Mouse (Mus musculus) heart, embryonic 11.5 days (tissue): ENCODE data around the gene Ppp1r14c. TPM values are rescaled to one million over a fixed set of nuclear protein-coding genes. Genes with fewer than 3 reads are reported as not detected.

Experiments
- ATAC-seq: fragments of 200-750 bp; cut with Nextera tagmentation; replicated peaks from 2 replicates; pipeline ENCODE4 v1.8.0; 2017; ENCODE audit warnings: moderate library complexity; ENCODE audit not compliant: insufficient number of reproducible peaks, low FRiP score, low TSS enrichment
- H3K27ac ChIP-seq: fragments of 300-500 bp; sonication (generic); 2 replicates; pipeline ENCODE4 v1.5.1; 2014; ENCODE audit warnings: mild to moderate bottlenecking, low read depth, low read length
- H3K27me3 ChIP-seq: fragments of 300-500 bp; sonication (generic); 2 replicates; pipeline ENCODE4 v1.6.1; 2014; ENCODE audit warnings: mild to moderate bottlenecking, low read length, mixed read lengths; ENCODE audit not compliant: control insufficient read depth, insufficient read depth
- H3K36me3 ChIP-seq: fragments of 300-500 bp; sonication (generic); 2 replicates; pipeline ENCODE4 v1.6.1; 2014; ENCODE audit warnings: mild to moderate bottlenecking, low read length, moderate library complexity, mixed read lengths; ENCODE audit not compliant: control insufficient read depth, insufficient read depth
- H3K4me1 ChIP-seq: fragments of 300-500 bp; sonication (generic); 2 replicates; pipeline ENCODE4 v1.6.1; 2014; ENCODE audit warnings: low read length; ENCODE audit not compliant: control insufficient read depth, insufficient read depth
- H3K4me2 ChIP-seq: fragments of 300-500 bp; sonication (generic); 2 replicates; pipeline ENCODE4 v1.6.1; 2014; ENCODE audit warnings: mild to moderate bottlenecking, moderate library complexity
- H3K4me3 ChIP-seq: fragments of 300-500 bp; sonication (generic); 2 replicates; pipeline ENCODE4 v1.5.1; 2014; ENCODE audit warnings: low read depth, low read length
- H3K9ac ChIP-seq: fragments of 300-500 bp; sonication (generic); 2 replicates; pipeline ENCODE4 v1.6.1; 2014; ENCODE audit warnings: mild to moderate bottlenecking, low read depth, low read length, moderate library complexity
- H3K9me3 ChIP-seq: fragments of 300-500 bp; sonication (generic); replicated peaks from 2 replicates; pipeline ENCODE4 v1.6.1; 2016; ENCODE audit warnings: low read length; ENCODE audit not compliant: control insufficient read depth
- WGBS: fragments of 180-500 bp; shearing (Covaris S2); extraction: QIAGEN DNeasy Blood & Tissue Kit; methylation state at CpG from one replicate; pipeline ENCODE4 v1.1.7; 2014; ENCODE audit not compliant: insufficient replicate concordance; 5-methylcytosine and 5-hydroxymethylcytosine counted together
- polyA plus RNA-seq: library from polyadenylated mRNA; unstranded; fragments of >200 nt; fragmentation: Nextera tagmentation; extraction: Ambion mirVana; gene quantifications from 2 replicates; pipeline ENCODE4 v1.2.1, GENCODE M21; 2014

The Ppp1r14c gene
- polyA plus RNA-seq, 1 experiment from 2014 or later = 170 TPM

DNA sequence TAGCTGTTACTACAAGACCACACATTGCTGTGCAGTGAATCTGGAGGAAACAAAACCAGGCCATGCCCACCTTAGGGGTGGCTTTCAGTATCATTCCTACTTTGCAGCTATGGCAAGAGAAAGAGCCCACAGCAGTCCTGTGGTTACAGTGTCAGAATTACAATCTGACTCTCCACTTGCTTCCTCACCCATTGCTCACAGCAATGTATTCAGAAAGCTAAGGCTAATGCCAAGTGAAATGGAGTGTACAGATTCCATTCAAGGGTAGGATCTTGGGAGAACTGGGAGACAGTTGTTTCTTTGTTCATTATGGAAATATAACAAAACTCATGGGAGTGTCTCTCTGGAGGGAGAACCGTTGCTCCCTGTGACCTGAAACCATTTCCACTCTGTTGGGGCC lies 6.3 kb upstream of the Ppp1r14c start:
- no peak for ATAC-seq
- peaks cover 3% of the 10 kb centered on the region; the same call in 1 of the 2 replicates for H3K4me1 ChIP-seq
- WGBS = 78% methylated on average over 1 of the region's 1 CpGs
- no peaks in the 10 kb centered on the region for H3K27me3 ChIP-seq
- no peak overlapping the region for H3K27ac ChIP-seq
- no peaks in the 10 kb centered on the region for H3K36me3 ChIP-seq
- H3K9me3 ChIP-seq = no peaks in the 10 kb centered on the region
- H3K4me2 ChIP-seq = no peak overlapping the region
- no peak overlapping the region for H3K4me3 ChIP-seq
- H3K9ac ChIP-seq = no peak overlapping the region

DNA sequence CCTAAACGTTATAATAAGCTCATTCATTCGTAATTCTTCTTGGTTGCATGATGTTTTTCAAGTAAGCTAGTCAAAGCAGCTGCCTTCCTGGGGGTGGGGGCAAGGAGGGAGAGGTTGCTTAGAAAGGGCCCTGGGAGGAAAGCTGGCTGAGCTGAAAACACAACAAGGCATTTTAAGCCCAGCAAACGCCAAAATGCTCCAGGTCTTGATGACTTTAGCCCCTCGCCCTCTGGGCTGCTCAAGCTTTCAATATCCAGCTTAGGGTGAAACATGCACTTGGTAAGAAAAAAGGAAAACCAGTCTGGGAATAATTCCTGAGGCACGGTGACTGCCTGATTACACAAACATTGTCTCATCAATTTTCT lies 204 bp upstream of the Ppp1r14c start:
- H3K9me3 ChIP-seq = no peaks in the 10 kb centered on the region
- H3K4me1 ChIP-seq = peaks cover 4% of the 10 kb centered on the region
- no peaks in the 10 kb centered on the region for H3K36me3 ChIP-seq
- no peak for ATAC-seq
- H3K4me3 ChIP-seq = peak overlapping the region; percentile 70
- no peak overlapping the region for H3K27ac ChIP-seq
- no peaks in the 10 kb centered on the region for H3K27me3 ChIP-seq
- peak overlapping the region; percentile 76 for H3K4me2 ChIP-seq
- WGBS = 39% methylated on average over 5 of the region's 5 CpGs
- H3K9ac ChIP-seq = peak overlapping the region; percentile 86

DNA sequence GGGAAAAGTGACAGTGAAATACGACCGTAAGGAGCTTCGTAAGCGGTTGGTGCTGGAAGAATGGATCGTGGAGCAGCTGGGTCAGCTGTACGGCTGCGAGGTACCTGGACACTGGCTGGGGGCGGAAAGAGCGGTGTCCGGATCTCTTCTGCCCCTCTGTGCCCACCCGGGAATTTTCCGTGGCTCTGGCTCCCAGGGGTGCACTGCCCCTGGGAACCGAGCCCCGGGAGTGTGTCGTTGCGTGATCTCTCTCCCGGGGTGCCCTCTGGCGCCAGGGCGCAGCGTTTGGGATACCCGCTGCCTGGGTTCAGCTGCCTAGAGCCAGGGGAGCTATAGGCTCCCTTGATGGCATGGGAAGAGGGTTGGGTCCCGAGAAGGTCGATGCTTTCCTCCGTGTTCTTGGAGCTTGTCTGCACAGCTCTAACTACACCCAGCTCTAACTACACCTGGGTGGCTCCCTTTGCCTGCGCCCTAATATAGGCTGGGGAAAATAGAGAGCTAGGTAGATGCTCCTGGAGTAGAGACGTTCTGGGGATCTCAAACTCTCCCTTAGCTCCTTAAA lies 1.1 kb downstream of the Ppp1r14c start:
- H3K4me3 ChIP-seq = peak overlapping the region; percentile 70
- ATAC-seq = peak; percentile 17; the same call in 1 of the 2 replicates
- peak overlapping the region; percentile 86 for H3K9ac ChIP-seq
- WGBS = 1% methylated on average over 26 of the region's 26 CpGs
- H3K27me3 ChIP-seq = no peaks in the 10 kb centered on the region
- H3K27ac ChIP-seq = peak overlapping the region; percentile 84
- no peaks in the 10 kb centered on the region for H3K9me3 ChIP-seq
- H3K36me3 ChIP-seq = no peaks in the 10 kb centered on the region
- peak overlapping the region; percentile 76 for H3K4me2 ChIP-seq
- H3K4me1 ChIP-seq = peaks cover 3% of the 10 kb centered on the region; the same call in 1 of the 2 replicates

DNA sequence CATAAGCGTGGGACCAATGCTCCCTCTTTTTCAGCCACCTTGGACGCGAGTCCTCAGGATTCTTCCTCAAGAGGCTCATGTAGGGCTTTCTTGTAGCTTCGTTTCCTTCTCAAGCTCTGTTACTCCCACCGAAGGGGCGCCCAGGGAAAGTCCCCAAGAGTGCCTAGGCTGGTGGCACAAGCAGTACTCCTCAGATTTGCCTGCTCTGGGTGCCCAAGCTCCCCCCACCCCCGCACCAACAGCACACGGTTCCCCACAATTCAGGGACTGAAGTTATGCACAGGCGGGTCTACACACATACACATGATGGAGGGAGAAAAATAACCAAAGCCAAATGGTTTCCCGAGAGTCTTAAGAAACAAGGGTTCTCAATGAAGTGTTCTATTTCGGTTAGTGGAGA lies 1.6 kb downstream of the Ppp1r14c start:
- ATAC-seq = no peak
- no peaks in the 10 kb centered on the region for H3K9me3 ChIP-seq
- H3K27me3 ChIP-seq = no peaks in the 10 kb centered on the region
- H3K4me1 ChIP-seq = peaks cover 3% of the 10 kb centered on the region; the same call in 1 of the 2 replicates
- peak overlapping the region; percentile 70 for H3K4me3 ChIP-seq
- H3K27ac ChIP-seq = peak overlapping the region; percentile 84
- peak overlapping the region; percentile 86 for H3K9ac ChIP-seq
- 15% methylated on average over 11 of the region's 11 CpGs for WGBS
- H3K36me3 ChIP-seq = no peaks in the 10 kb centered on the region
- peak overlapping the region; percentile 76 for H3K4me2 ChIP-seq

DNA sequence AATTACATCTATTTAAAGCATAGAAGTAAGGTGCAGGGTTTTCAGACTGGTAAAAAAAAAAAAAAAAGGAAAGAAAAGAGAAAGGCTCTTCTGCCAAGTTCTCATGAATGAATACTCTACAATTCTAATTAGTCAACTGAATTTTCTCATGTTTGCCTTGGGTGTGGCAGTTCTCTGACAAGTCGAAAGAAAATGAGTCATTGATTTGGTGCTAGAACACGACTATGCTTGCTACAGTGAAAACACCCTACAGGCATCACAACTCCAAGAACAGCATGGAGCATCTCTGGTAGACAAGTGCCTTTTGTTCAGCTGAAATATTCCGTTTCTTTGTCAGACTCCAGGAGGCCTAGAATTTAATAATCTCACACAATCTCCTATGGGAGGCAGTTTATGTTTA lies 17.3 kb downstream of the Ppp1r14c start:
- Histone ChIP-seq H3K4me2 (no peak overlapping the region), H3K27ac (no peak overlapping the region), H3K9ac (no peak overlapping the region), H3K4me3 (no peak overlapping the region), H3K36me3 (no peaks in the 10 kb centered on the region), H3K4me1 (no peaks in the 10 kb centered on the region), H3K9me3 (no peaks in the 10 kb centered on the region), H3K27me3 (no peaks in the 10 kb centered on the region)
- WGBS = 70% methylated on average over 3 of the region's 3 CpGs
- ATAC-seq = no peak

DNA sequence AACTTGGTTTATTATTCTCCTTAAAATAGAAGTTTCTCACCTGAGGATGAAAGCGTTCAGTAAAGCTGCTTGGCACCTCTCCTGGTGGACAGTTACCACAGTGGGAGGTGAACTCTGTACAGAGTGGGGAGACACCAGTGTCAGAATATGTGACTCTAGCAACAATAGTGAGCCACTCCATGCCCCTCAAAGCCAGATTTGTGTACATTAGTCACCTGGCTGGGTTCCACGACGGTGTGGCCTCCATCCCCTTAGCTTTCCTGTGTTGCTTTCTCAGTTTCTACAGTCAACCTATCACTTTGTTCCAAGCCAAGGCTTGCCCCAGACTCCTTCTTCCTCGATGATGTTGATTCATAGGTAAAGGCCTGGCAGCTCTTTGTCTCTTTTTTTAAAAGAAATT lies 26.4 kb downstream of the Ppp1r14c start:
- Histone ChIP-seq H3K9me3 (no peaks in the 10 kb centered on the region), H3K4me1 (peaks cover 41% of the 10 kb centered on the region)

DNA sequence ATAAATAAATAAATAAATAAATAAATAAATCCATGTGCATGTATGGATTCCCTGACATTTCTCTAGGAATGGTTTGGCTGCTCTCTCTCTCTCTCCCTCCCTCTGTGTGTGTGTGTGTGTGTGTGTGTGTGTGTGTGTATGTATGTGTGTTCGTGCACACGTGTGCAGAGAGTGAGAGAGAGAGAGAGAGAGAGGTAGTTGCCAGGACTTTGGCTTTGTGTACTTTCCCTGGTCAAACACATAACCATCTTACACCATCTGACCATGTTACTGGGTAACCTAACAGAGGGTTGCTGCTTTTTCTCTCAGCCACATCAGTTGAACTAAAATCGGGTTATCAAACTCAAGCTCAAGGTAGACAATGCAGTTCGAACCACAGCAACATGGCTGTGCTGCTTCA lies 27.7 kb downstream of the Ppp1r14c start:
- no peak overlapping the region for H3K4me3 ChIP-seq
- 78% methylated on average over 4 of the region's 4 CpGs for WGBS
- H3K36me3 ChIP-seq = no peaks in the 10 kb centered on the region
- H3K27ac ChIP-seq = peak overlapping the region; percentile 78
- H3K4me1 ChIP-seq = peaks cover 49% of the 10 kb centered on the region
- H3K4me2 ChIP-seq = no peak overlapping the region
- no peaks in the 10 kb centered on the region for H3K27me3 ChIP-seq
- no peaks in the 10 kb centered on the region for H3K9me3 ChIP-seq
- ATAC-seq = no peak
- H3K9ac ChIP-seq = no peak overlapping the region

More for the DNA sequence above, 26.4 kb downstream of the Ppp1r14c start:
- no peak for ATAC-seq
- no peak overlapping the region for H3K9ac ChIP-seq
- H3K4me3 ChIP-seq = no peak overlapping the region
- 76% methylated on average over 4 of the region's 4 CpGs for WGBS
- no peaks in the 10 kb centered on the region for H3K27me3 ChIP-seq
- no peak overlapping the region for H3K4me2 ChIP-seq
- no peaks in the 10 kb centered on the region for H3K36me3 ChIP-seq
- H3K27ac ChIP-seq = no peak overlapping the region

DNA sequence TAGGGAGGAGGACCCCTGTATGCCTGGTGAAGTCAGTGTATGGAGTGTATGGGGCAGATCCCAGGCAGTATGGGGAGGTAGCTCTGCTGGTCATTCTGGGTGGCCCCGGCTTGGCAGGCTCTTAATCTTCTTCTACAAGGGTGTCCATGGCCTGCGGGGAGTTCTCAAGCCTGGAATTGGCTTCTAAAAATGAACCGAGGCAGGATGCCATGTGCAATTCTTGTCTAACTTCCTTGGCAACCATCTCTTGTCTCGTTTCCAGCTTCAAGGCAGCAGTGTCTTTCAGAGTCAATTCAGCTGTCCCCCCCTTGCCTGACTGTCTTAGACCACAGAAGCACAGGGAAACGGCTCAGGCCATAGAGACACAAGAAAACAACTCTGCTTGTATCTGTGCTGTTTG lies 28.3 kb downstream of the Ppp1r14c start:
- Histone ChIP-seq H3K27ac (peak overlapping the region; percentile 78), H3K27me3 (no peaks in the 10 kb centered on the region), H3K9ac (no peak overlapping the region), H3K36me3 (no peaks in the 10 kb centered on the region), H3K4me3 (no peak overlapping the region), H3K9me3 (no peaks in the 10 kb centered on the region), H3K4me2 (peak overlapping the region; percentile 38; the same call in 1 of the 2 replicates), H3K4me1 (peaks cover 51% of the 10 kb centered on the region)
- WGBS = 51% methylated on average over 5 of the region's 5 CpGs
- ATAC-seq = no peak

DNA sequence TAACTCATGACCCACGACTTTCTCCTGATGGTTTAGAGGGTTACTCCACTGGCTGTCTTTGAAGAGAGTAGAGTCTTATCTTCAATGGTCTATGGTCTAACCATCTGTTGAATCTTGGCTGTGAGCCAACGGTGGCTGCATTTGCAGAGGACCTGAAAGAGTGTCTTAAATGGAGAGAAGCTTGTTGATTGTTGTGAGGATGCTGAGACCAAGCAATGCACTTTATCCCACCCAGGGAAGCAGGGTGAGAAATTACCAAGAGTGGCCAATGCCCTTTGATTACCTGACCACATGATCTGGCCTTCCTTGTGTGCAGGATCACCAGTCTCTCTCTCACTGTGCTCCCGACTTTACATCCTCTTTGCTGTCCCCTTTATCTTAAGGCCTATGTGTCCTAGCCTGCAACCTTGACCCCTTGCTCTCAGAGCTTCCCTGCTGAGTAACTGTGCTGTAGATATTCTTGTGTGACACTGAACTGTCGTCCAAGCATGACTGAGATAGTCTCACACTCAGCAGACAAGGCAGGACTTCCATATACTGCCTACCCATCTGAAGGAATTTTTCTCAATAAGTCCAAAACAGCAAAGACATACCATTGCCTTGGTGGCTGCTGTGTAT lies 28.9 kb downstream of the Ppp1r14c start:
- peak; percentile 24 for ATAC-seq
- no peaks in the 10 kb centered on the region for H3K9me3 ChIP-seq
- no peaks in the 10 kb centered on the region for H3K36me3 ChIP-seq
- peak overlapping the region; percentile 78 for H3K27ac ChIP-seq
- 34% methylated on average over 4 of the region's 4 CpGs for WGBS
- H3K4me3 ChIP-seq = no peak overlapping the region
- H3K27me3 ChIP-seq = no peaks in the 10 kb centered on the region
- H3K4me2 ChIP-seq = peak overlapping the region; percentile 38
- peaks cover 51% of the 10 kb centered on the region for H3K4me1 ChIP-seq
- no peak overlapping the region for H3K9ac ChIP-seq
